Mouse (Mus musculus): ENCODE data around the gene Zmym6. TPM values are rescaled to one million over a fixed set of nuclear protein-coding genes. Genes with fewer than 3 reads are reported as not detected.
"Not testable (repeated sequence)": the region's sequence is repeated elsewhere in the genome, so short reads cannot be mapped to it uniquely, and the experiment has no call there.

The Zmym6 gene
- 17.8 to 25.9 TPM (median 22.6 TPM) in 3 replicates for total RNA-seq (2017)

DNA sequence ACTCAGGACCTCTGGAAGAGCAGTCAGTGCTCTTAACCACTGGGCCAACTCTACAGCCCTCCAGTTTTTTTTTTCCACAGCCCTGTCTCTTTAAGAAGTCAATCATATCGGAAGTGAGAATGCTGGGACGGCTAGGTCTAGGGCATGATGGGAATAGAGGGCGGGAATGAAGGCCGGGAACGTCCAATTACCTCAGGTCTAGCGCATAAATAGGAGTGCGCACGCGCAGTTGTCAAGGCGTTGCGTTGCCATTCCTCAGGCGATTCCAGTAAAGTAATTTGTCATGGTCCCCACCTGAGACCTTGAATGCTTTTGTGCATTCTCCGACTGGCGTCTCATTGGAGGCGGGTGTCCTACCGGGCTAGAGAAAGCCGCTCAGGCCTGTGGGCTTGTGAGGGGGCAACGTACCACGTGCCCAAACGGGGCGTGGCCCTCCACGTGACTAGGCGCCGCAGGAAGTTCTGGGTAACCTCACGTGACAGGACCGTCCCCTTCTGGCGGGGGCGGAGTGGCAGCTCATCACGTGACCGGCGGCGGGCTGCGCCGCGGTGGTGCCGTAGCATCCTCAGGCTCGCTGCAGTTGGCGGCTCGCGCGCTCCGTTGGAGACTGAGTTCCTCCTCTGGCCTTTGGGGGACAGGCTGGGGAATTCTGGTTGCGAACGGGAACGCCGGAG, at the start of gene Zmym6:
Gene Zmym6, plus strand, starts transcription at position 509 of the 674 bp plus-strand sequence.
- peak; percentile 95 for ATAC-seq (replicated peaks; ENCODE audit: insufficient number of reproducible peaks, low FRiP score, low TSS enrichment, poor library complexity, severe bottlenecking)

- no peak for ATAC-seq (replicated peaks; ENCODE audit: insufficient number of reproducible peaks, low FRiP score, low TSS enrichment, poor library complexity, severe bottlenecking)
Measured at GRCm38 (mm10) chr4:127037158-127037557, 40.0 kb upstream of the Zmym6 start.

- no peak for ATAC-seq (replicated peaks; ENCODE audit: insufficient number of reproducible peaks, low FRiP score, low TSS enrichment, poor library complexity, severe bottlenecking)
Measured at GRCm38 (mm10) chr4:127037908-127038827, 39.0 kb upstream of the Zmym6 start.

GRCm38 (mm10) chr4:127038828-127039349, 38.3 kb upstream of the Zmym6 start:
- ATAC-seq (replicated peaks; ENCODE audit: insufficient number of reproducible peaks, low FRiP score, low TSS enrichment, poor library complexity, severe bottlenecking) = no peak

- ATAC-seq (replicated peaks; ENCODE audit: insufficient number of reproducible peaks, low FRiP score, low TSS enrichment, poor library complexity, severe bottlenecking) = no peak
Measured at GRCm38 (mm10) chr4:127039871-127040483, 37.2 kb upstream of the Zmym6 start.

- ATAC-seq (replicated peaks; ENCODE audit: insufficient number of reproducible peaks, low FRiP score, low TSS enrichment, poor library complexity, severe bottlenecking) = no peak
Measured at GRCm38 (mm10) chr4:127043540-127043939, 33.6 kb upstream of the Zmym6 start.

DNA sequence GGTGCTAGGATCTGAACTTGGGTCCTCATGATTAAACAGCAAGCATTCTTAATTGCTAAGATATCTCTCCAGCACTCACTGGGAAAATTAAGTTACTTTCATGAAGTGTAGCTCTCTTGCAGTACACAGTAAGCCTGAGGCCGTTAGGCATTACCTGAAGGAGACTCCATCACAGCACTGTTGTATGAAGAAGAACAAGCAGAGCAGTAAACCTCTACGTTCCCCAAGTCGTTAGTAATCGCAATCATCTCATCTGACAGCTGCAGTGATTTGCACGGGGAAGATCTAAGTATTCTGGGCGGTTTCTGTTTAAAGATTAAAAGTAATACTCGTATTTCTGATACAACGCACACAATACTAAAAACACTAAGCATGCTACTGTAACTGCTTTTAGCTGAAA, 26.1 kb upstream of the Zmym6 start:
- ATAC-seq (replicated peaks; ENCODE audit: insufficient number of reproducible peaks, low FRiP score, low TSS enrichment, poor library complexity, severe bottlenecking) = no peak

DNA sequence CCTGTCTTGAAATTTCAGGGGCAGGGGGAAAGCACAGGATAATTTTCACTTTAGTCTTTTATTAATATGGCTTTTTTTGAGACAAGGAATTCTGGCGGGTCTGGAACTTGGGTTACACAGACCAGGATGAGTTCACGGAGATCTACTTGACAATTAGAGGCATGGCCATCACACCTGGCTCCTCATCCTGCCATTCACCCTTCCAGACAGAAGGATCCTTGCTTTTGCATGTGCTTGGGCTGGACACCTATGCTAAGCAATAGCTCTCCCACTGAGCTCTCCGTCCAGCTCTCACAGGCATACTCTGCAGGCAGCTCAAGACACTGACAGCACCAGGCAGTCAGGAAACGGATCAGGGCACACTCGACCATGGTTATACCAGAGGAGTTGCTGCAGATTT, 24.1 kb upstream of the Zmym6 start:
- no peak for ATAC-seq (replicated peaks; ENCODE audit: insufficient number of reproducible peaks, low FRiP score, low TSS enrichment, poor library complexity, severe bottlenecking)

- no peak for ATAC-seq (replicated peaks; ENCODE audit: insufficient number of reproducible peaks, low FRiP score, low TSS enrichment, poor library complexity, severe bottlenecking)
Measured at GRCm38 (mm10) chr4:127054522-127055198, 22.5 kb upstream of the Zmym6 start.

- ATAC-seq (replicated peaks; ENCODE audit: insufficient number of reproducible peaks, low FRiP score, low TSS enrichment, poor library complexity, severe bottlenecking) = peak; percentile 96
Measured at GRCm38 (mm10) chr4:127060585-127061290, 16.4 kb upstream of the Zmym6 start, which contains the start of gene Zmym1. Gene Zmym1 (minus strand): TSS chr4:127061152.

- no peak for ATAC-seq (replicated peaks; ENCODE audit: insufficient number of reproducible peaks, low FRiP score, low TSS enrichment, poor library complexity, severe bottlenecking)
Measured at GRCm38 (mm10) chr4:127064051-127064450, 13.1 kb upstream of the Zmym6 start.

GRCm38 (mm10) chr4:127074915-127075314, 2.3 kb upstream of the Zmym6 start:
- no peak for ATAC-seq (replicated peaks; ENCODE audit: insufficient number of reproducible peaks, low FRiP score, low TSS enrichment, poor library complexity, severe bottlenecking)

- ATAC-seq (replicated peaks; ENCODE audit: insufficient number of reproducible peaks, low FRiP score, low TSS enrichment, poor library complexity, severe bottlenecking) = no peak
Measured at GRCm38 (mm10) chr4:127080806-127081205, 3.6 kb downstream of the Zmym6 start.

- ATAC-seq (replicated peaks; ENCODE audit: insufficient number of reproducible peaks, low FRiP score, low TSS enrichment, poor library complexity, severe bottlenecking) = no peak
Measured at GRCm38 (mm10) chr4:127083131-127083530, 5.9 kb downstream of the Zmym6 start.

DNA sequence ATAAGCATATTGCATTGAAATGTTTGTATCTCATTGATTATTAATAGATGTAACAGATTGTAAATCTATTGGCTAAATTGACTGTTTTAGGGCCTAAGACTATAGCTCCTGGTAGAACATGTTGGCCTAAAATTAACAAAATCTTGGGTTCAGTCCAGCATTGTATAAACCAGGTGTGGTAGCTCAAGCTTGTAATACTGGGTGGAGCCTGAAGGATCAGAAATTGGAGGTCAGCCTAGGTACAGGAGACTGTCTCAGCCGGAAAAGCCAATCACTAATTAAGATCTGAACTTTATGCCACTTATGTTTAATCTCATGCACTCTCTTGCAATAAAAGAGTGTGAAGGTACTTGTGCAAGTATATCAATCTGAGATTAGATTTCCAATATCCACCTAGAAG, 8.6 kb downstream of the Zmym6 start:
- ATAC-seq (replicated peaks; ENCODE audit: insufficient number of reproducible peaks, low FRiP score, low TSS enrichment, poor library complexity, severe bottlenecking) = no peak

- no peak for ATAC-seq (replicated peaks; ENCODE audit: insufficient number of reproducible peaks, low FRiP score, low TSS enrichment, poor library complexity, severe bottlenecking)
Measured at GRCm38 (mm10) chr4:127091188-127091587, 14.0 kb downstream of the Zmym6 start.

- no peak for ATAC-seq (replicated peaks; ENCODE audit: insufficient number of reproducible peaks, low FRiP score, low TSS enrichment, poor library complexity, severe bottlenecking)
Measured at GRCm38 (mm10) chr4:127095090-127095489, 17.9 kb downstream of the Zmym6 start.

DNA sequence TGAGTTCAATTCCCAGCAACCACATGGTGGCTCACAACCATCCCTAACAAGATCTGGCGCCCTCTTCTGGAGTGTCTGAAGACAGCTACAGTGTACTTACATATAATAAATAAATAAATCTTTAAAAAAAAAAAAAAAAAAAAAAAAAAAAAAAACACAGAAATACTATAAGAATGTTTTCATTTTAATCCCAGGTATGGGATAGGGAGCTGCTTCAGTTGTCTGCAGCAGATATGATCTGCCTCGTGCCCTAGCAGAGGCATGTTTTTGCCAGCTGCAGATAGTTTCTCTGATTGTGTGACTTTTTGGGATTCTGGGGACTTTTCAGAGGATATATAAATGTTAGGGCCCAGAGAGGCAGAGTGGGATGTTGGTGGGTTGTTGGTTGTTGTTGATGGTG, 22.4 kb downstream of the Zmym6 start:
- ATAC-seq (replicated peaks; ENCODE audit: insufficient number of reproducible peaks, low FRiP score, low TSS enrichment, poor library complexity, severe bottlenecking) = not testable (repeated sequence)
